ENCODE assay signal across 16 mouse cellular contexts in genomic region chr1:185493439-185494034, GRCm38 (mm10). TPM values are rescaled to one million over a fixed set of nuclear protein-coding genes. Genes with fewer than 3 reads are reported as not detected.
DNase-seq lines count a peak whose midpoint lies in the region; ATAC-seq and TF ChIP-seq lines count a peak whose summit lies in the region.
"Had no signal": no experiment of that assay in that cellular context is flagged by ENCODE, and none has a peak within 500 bp of the region (broad histone marks: within the 10 kb centered on the region; RNA-seq: fewer than 3 reads in every experiment).

No protein-coding gene starts in this region.

- ATAC-seq in forebrain, embryonic 12.5 days (ENCODE audit: low FRiP score) = peak; percentile 73
- peak; percentile 87; the same call in 1 of the 2 replicates for ATAC-seq in hindbrain, embryonic 14.5 days (ENCODE audit: low FRiP score)
- ATAC-seq in midbrain, embryonic 15.5 days (replicated peaks) = peak; percentile 83
- ATAC-seq: liver, embryonic 12.5 days; Patski had no signal

- H3K27ac ChIP-seq in left cerebral cortex, adult 2 months = peak overlapping the region; percentile 55; the same call in 1 of the 2 replicates
- H3K27ac ChIP-seq in forebrain, embryonic 12.5 days = peak overlapping the region; percentile 59
- H3K27ac ChIP-seq in hindbrain, embryonic 14.5 days = peak overlapping the region; percentile 64
- H3K27ac ChIP-seq in midbrain, embryonic 15.5 days = peak overlapping the region; percentile 36
- H3K27ac ChIP-seq: embryonic facial prominence, embryonic 10.5 days; liver, embryonic 12.5 days had no signal

- H3K4me3 ChIP-seq in left cerebral cortex, adult 2 months = no peak overlapping the region
- H3K4me3 ChIP-seq in forebrain, embryonic 12.5 days (replicated peaks) = no peak overlapping the region
- H3K4me3 ChIP-seq in hindbrain, embryonic 14.5 days (replicated peaks; ENCODE audit: low read length) = no peak overlapping the region
- no peak overlapping the region for H3K4me3 ChIP-seq in midbrain, embryonic 15.5 days
- no peak overlapping the region for H3K4me3 ChIP-seq in lung, adult 2 months (replicated peaks; ENCODE audit: extremely low read depth, low read depth, low read length)
- H3K4me3 ChIP-seq: embryonic facial prominence, embryonic 10.5 days; liver, embryonic 12.5 days had no signal

- TF ChIP-seq POLR2A in lung, adult 2 months (IDR thresholded peaks at IDR 0.05; ENCODE audit: borderline replicate concordance, extremely low read depth, low read depth, low read length) = no peak

- no peaks in the 10 kb centered on the region for H3K9me3 ChIP-seq in forebrain, embryonic 12.5 days
- no peaks in the 10 kb centered on the region for H3K9me3 ChIP-seq in hindbrain, embryonic 14.5 days (ENCODE audit: control insufficient read depth, low read length)
- no peaks in the 10 kb centered on the region for H3K9me3 ChIP-seq in midbrain, embryonic 15.5 days
- H3K9me3 ChIP-seq: embryonic facial prominence, embryonic 10.5 days; liver, embryonic 12.5 days had no signal

- H3K4me1 ChIP-seq in forebrain, embryonic 12.5 days = peaks cover 20% of the 10 kb centered on the region
- H3K4me1 ChIP-seq in hindbrain, embryonic 14.5 days (replicated peaks; ENCODE audit: control insufficient read depth, insufficient read depth, low read length) = no peaks in the 10 kb centered on the region
- no peaks in the 10 kb centered on the region for H3K4me1 ChIP-seq in midbrain, embryonic 15.5 days
- H3K4me1 ChIP-seq in lung, adult 2 months (ENCODE audit: control insufficient read depth, insufficient read depth, low read length) = no peaks in the 10 kb centered on the region

- no peaks in the 10 kb centered on the region for H3K36me3 ChIP-seq in forebrain, embryonic 12.5 days (replicated peaks)
- H3K36me3 ChIP-seq in hindbrain, embryonic 14.5 days (replicated peaks; ENCODE audit: control insufficient read depth, insufficient read depth) = no peaks in the 10 kb centered on the region
- no peaks in the 10 kb centered on the region for H3K36me3 ChIP-seq in midbrain, embryonic 15.5 days (replicated peaks)
- H3K36me3 ChIP-seq: embryonic facial prominence, embryonic 10.5 days; liver, embryonic 12.5 days had no signal

- peak in 1 of 2 experiments; percentile 18 for DNase-seq in left cerebral cortex, adult 2 months (ENCODE audit: extremely low spot score in 1 of 2, low spot score in 2 of 2)
- DNase-seq in left cerebral cortex, adult 11 months (ENCODE audit: low spot score) = no peak
- peak; percentile 38 for DNase-seq in hindbrain, embryonic 14.5 days (ENCODE audit: low spot score)
- DNase-seq in lung, adult 2 months = no peak
- DNase-seq in ovary, postnatal 36 days (ENCODE audit: low spot score) = no peak
- DNase-seq: adrenal gland, adult 2 months; heart, adult 18-20 months; heart, postnatal 14 days; kidney, adult 2 months; lung, postnatal 4 days had no signal

- no peak overlapping the region for H3K9ac ChIP-seq in forebrain, embryonic 12.5 days
- H3K9ac ChIP-seq in hindbrain, embryonic 14.5 days = no peak overlapping the region
- no peak overlapping the region for H3K9ac ChIP-seq in midbrain, embryonic 15.5 days
- H3K9ac ChIP-seq: liver, embryonic 12.5 days had no signal

- no peak for TF ChIP-seq CTCF in left cerebral cortex, adult 2 months (IDR thresholded peaks at IDR 0.05)
- no peak for TF ChIP-seq CTCF in lung, adult 2 months (IDR thresholded peaks at IDR 0.05; ENCODE audit: insufficient read depth, low read length)

- no peaks in the 10 kb centered on the region for H3K27me3 ChIP-seq in forebrain, embryonic 12.5 days
- H3K27me3 ChIP-seq in hindbrain, embryonic 14.5 days (ENCODE audit: control insufficient read depth, insufficient read depth, low read length) = no peaks in the 10 kb centered on the region
- H3K27me3 ChIP-seq in midbrain, embryonic 15.5 days (replicated peaks) = no peaks in the 10 kb centered on the region
- H3K27me3 ChIP-seq: CH12.LX; liver, embryonic 12.5 days had no signal

- 19% methylated on average over 4 of the region's 4 CpGs for WGBS in forebrain, embryonic 12.5 days
- 26% methylated on average over 4 of the region's 4 CpGs for WGBS in hindbrain, embryonic 14.5 days
- WGBS in midbrain, embryonic 15.5 days = 15% methylated on average over 4 of the region's 4 CpGs
- 63% methylated on average over 4 of the region's 4 CpGs for WGBS in lung, adult 2 months

- no peak overlapping the region for H3K4me2 ChIP-seq in forebrain, embryonic 12.5 days
- no peak overlapping the region for H3K4me2 ChIP-seq in hindbrain, embryonic 14.5 days (replicated peaks)
- H3K4me2 ChIP-seq in midbrain, embryonic 15.5 days = no peak overlapping the region
- H3K4me2 ChIP-seq: liver, embryonic 12.5 days had no signal

- intact Hi-C loops in left cerebral cortex, adult 2 months (cut with DNase I) = no loop called here

RNA-seq across cellular contexts. Expression of gene Slc30a10, which starts 38.9 kb away (rescaled TPM):
- 1 to 10 TPM; 7.5 to 8.3 TPM for total RNA-seq in left cerebral cortex, adult 2 months (2021)
- polyA plus RNA-seq in forebrain, embryonic 12.5 days (2016; fragmentation: Nextera tagmentation; extraction: Ambion mirVana) = 4.4 and 4.6 TPM in 2 replicates
- 6.8 and 8.5 TPM in 2 replicates for polyA plus RNA-seq in hindbrain, embryonic 14.5 days (2014; fragmentation: Nextera tagmentation; extraction: Ambion mirVana)
- 5.9 and 6.9 TPM in 2 replicates for polyA plus RNA-seq in midbrain, embryonic 15.5 days (2015; fragmentation: Nextera tagmentation; extraction: Ambion mirVana)
- polyA plus RNA-seq in lung, adult 2 months (2012; rRNA removed) = 0.01 TPM in 1 of 2 replicates, not detected in the other
- total RNA-seq: CH12.LX; heart, adult 18-20 months; heart, postnatal 14 days had no signal
- polyA plus RNA-seq: adrenal gland, adult 2 months; kidney, adult 2 months; Patski had no signal
